Mouse (Mus musculus) heart, embryonic 14.5 days (tissue): ENCODE results near the gene N4bp2l1. TPM values are rescaled to one million over a fixed set of nuclear protein-coding genes. Genes with fewer than 3 reads are reported as not detected.
A peak's percentile ranks its signal among the peaks of the same experiment; 100 is the strongest.

Experiments
- ATAC-seq: fragments of 200-750 bp; cut with Nextera tagmentation; 2 replicates; pipeline ENCODE4 v1.8.0; 2017; ENCODE audit warnings: low read depth, moderate TSS enrichment; ENCODE audit not compliant: insufficient number of reproducible peaks, insufficient read depth, low FRiP score
- H3K27ac ChIP-seq, 2 experiments: fragments of 200-500 bp in 1 of 2; fragments of 300-500 bp in 1 of 2; sonication (generic) in 1 of 2; replicated peaks in 1 of 2; 2 replicates each; pipeline ENCODE4 v1.5.1; 2012 to 2014; ENCODE audit warnings: low read depth in 2 of 2, low read length in 2 of 2, control low read depth in 1 of 2, mild to moderate bottlenecking in 1 of 2, mixed read lengths in 1 of 2; ENCODE audit not compliant: control insufficient read depth in 1 of 2, insufficient read depth in 1 of 2
- H3K27me3 ChIP-seq: fragments of 300-500 bp; sonication (generic); 2 replicates; pipeline ENCODE4 v1.6.1; 2014; ENCODE audit warnings: mild to moderate bottlenecking, low read length, control low read depth; ENCODE audit not compliant: control insufficient read depth, insufficient read depth
- H3K36me3 ChIP-seq: fragments of 300-500 bp; sonication (generic); 2 replicates; pipeline ENCODE4 v1.6.1; 2014; ENCODE audit warnings: mild to moderate bottlenecking, control low read depth, low read length, mixed read lengths; ENCODE audit not compliant: control insufficient read depth, insufficient read depth
- H3K4me1 ChIP-seq, 2 experiments: fragments of 200-500 bp in 1 of 2; fragments of 300-500 bp in 1 of 2; sonication (generic) in 1 of 2; 2 replicates each; pipeline ENCODE4 v1.6.1; 2012 to 2014; ENCODE audit warnings: low read length in 2 of 2, control low read depth in 1 of 2, mixed read lengths in 1 of 2; ENCODE audit not compliant: control insufficient read depth in 2 of 2, insufficient read depth in 2 of 2
- H3K4me2 ChIP-seq: fragments of 300-500 bp; sonication (generic); 2 replicates; pipeline ENCODE4 v1.6.1; 2014; ENCODE audit warnings: mild to moderate bottlenecking, low read length
- H3K4me3 ChIP-seq, 2 experiments: fragments of 200-500 bp in 1 of 2; fragments of 300-500 bp in 1 of 2; sonication (generic) in 1 of 2; 2 replicates each; pipeline ENCODE4 v1.5.1; 2012 to 2014; ENCODE audit warnings: low read length in 2 of 2, mild to moderate bottlenecking in 2 of 2, control low read depth in 1 of 2, low read depth in 1 of 2, moderate library complexity in 1 of 2; ENCODE audit not compliant: control insufficient read depth in 1 of 2, insufficient read depth in 1 of 2
- H3K9ac ChIP-seq: fragments of 300-500 bp; sonication (generic); 2 replicates; pipeline ENCODE4 v1.6.1; 2014; ENCODE audit warnings: mild to moderate bottlenecking, low read length
- H3K9me3 ChIP-seq: fragments of 300-500 bp; sonication (generic); 2 replicates; pipeline ENCODE4 v1.6.1; 2016; ENCODE audit warnings: low read length, control low read depth; ENCODE audit not compliant: control insufficient read depth
- WGBS: fragments of 180-500 bp; shearing (Covaris S2); extraction: QIAGEN DNeasy Blood & Tissue Kit; methylation state at CpG from one replicate; pipeline ENCODE4 v1.1.7; 2014; 5-methylcytosine and 5-hydroxymethylcytosine counted together
- polyA plus RNA-seq: library from polyadenylated mRNA; unstranded; fragments of >200 nt; fragmentation: Nextera tagmentation; extraction: Ambion mirVana; gene quantifications from 2 replicates; pipeline ENCODE4 v1.2.1, GENCODE M21; 2014

The N4bp2l1 gene
- polyA plus RNA-seq, 1 experiment from 2014 or later, result 3.6 TPM

GRCm38 (mm10) chr5:150560851-150561250 lies 36.1 kb downstream of the N4bp2l1 start:
- Histone ChIP-seq H3K9ac (no peak overlapping the region), H3K4me1 (peaks cover 0 to 12% of the 10 kb centered on the region in 2 experiments; a peak in 2 of 4 replicates), H3K27me3 (no peaks in the 10 kb centered on the region), H3K27ac (no peak overlapping the region), H3K4me3 (no peak overlapping the region), H3K4me2 (no peak overlapping the region), H3K9me3 (no peaks in the 10 kb centered on the region), H3K36me3 (peaks cover 65% of the 10 kb centered on the region)
- 94% methylated on average over 5 of the region's 5 CpGs for WGBS
- ATAC-seq, result no peak

DNA sequence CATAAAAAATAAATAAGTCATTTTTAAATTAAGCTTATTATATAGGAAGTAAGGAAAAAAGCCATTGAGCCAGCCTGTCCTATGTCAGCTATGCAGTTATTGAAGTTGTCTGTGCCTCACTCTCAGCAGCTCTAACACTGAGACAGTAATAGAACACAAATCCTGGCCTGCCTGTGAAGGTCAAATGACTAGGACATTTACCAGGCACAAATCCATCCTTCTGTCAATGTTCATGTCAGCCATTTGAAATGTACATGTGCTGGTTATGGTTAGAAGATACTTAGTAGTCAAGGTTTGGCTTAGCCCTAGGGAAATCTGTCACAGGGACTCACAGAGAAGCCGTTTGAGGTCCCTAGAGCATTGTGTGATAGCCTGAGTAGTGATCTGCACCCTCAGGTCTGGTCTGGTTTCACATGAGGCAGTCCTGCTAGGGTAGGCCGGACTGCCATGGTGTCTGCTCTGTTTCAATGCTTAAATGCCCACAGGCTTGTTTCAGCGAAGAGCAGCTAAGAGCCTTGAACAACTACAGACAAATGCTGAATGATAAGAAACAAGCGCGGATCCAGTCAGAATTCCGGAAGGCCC lies 37.4 kb downstream of the N4bp2l1 start:
- H3K4me1 ChIP-seq, result peaks cover 0 to 12% of the 10 kb centered on the region in 2 experiments; a peak in 2 of 4 replicates
- H3K4me2 ChIP-seq, result no peak overlapping the region
- peaks cover 72% of the 10 kb centered on the region for H3K36me3 ChIP-seq
- WGBS, result 45% methylated on average over 6 of the region's 6 CpGs
- H3K27ac ChIP-seq, result peak overlapping the region; percentile 76 to 81
- 0 out of 2 replicates have a peak, but pooled peaks have one; percentile 21 for ATAC-seq
- H3K9ac ChIP-seq, result no peak overlapping the region
- H3K27me3 ChIP-seq, result no peaks in the 10 kb centered on the region
- H3K9me3 ChIP-seq, result no peaks in the 10 kb centered on the region
- H3K4me3 ChIP-seq, result no peak overlapping the region

- H3K9me3 ChIP-seq, result no peaks in the 10 kb centered on the region
- H3K27me3 ChIP-seq, result no peaks in the 10 kb centered on the region
- H3K27ac ChIP-seq, result no peak overlapping the region
- no peak overlapping the region for H3K4me2 ChIP-seq
- WGBS, result 68% methylated on average over 3 of the region's 3 CpGs
- H3K36me3 ChIP-seq, result peaks cover 69% of the 10 kb centered on the region
- no peak overlapping the region for H3K4me3 ChIP-seq
- H3K9ac ChIP-seq, result no peak overlapping the region
- no peaks in the 10 kb centered on the region for H3K4me1 ChIP-seq
- ATAC-seq, result no peak
Measured at GRCm38 (mm10) chr5:150551637-150552036, 45.4 kb downstream of the N4bp2l1 start.

GRCm38 (mm10) chr5:150543184-150543583 lies 53.8 kb downstream of the N4bp2l1 start:
- Histone ChIP-seq H3K9me3 (no peaks in the 10 kb centered on the region), H3K27ac (no peak overlapping the region), H3K36me3 (peaks cover 25% of the 10 kb centered on the region), H3K4me2 (no peak overlapping the region), H3K4me3 (no peak overlapping the region), H3K27me3 (no peaks in the 10 kb centered on the region), H3K9ac (no peak overlapping the region), H3K4me1 (no peaks in the 10 kb centered on the region)
- no peak for ATAC-seq
- WGBS, result 80% methylated on average over 2 of the region's 2 CpGs

- Histone ChIP-seq H3K27me3 (no peaks in the 10 kb centered on the region), H3K4me1 (no peaks in the 10 kb centered on the region), H3K4me3 (no peak overlapping the region), H3K9me3 (no peaks in the 10 kb centered on the region), H3K36me3 (peaks cover 38% of the 10 kb centered on the region), H3K4me2 (no peak overlapping the region), H3K27ac (no peak overlapping the region), H3K9ac (no peak overlapping the region)
- no peak for ATAC-seq
- WGBS, result 96% methylated on average over 1 of the region's 1 CpGs
Measured at GRCm38 (mm10) chr5:150541302-150541701, 55.7 kb downstream of the N4bp2l1 start.

DNA sequence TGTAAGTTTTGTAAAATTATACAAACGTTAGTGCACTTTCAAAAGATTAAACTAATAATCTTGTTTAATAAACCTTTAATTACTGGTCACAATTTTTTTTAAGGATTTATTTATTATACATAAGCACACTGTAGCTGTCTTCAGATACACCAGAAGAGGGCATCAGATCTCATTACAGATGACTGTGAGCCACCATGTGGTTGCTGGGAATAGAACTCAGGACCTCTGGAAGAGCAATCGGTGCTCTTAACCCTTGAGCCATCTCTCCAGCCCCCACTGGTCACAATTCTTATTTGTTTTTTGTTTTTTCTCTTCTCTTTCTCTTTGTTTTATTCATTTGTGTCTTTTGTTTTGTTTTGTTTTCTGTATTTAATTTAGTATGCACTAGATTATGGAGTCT lies 71.7 kb downstream of the N4bp2l1 start:
- 76% methylated on average over 2 of the region's 2 CpGs for WGBS
- no peak for ATAC-seq
- Histone ChIP-seq H3K4me1 (peaks cover 0 to 2% of the 10 kb centered on the region in 2 experiments; a peak in 1 of 4 replicates), H3K4me2 (no peak overlapping the region), H3K27ac (no peak overlapping the region), H3K27me3 (no peaks in the 10 kb centered on the region), H3K36me3 (0 out of 2 replicates have a peak, but pooled peaks cover 3% of the 10 kb centered on the region), H3K9me3 (no peaks in the 10 kb centered on the region), H3K9ac (no peak overlapping the region), H3K4me3 (no peak overlapping the region)

DNA sequence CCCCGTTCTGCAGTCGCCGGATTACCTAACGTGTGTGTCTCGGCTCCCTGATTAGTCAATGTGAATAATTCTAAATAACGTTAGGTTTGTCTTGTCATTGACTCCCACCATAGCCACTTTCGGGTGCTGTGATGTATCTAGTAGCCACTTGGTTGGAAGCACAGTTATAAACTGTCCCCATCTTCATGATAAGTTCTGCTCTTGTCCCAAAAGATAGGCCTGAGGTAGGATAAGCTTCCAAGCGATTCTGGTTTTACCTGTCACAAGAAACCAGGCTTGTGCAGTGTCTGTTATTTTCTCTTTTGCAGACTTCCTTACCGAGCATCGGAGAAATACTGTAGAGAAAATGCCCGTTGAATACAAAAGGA lies 74.1 kb downstream of the N4bp2l1 start:
- ATAC-seq, result 0 out of 2 replicates have a peak, but pooled peaks have one; percentile 18
- H3K4me3 ChIP-seq, result peak overlapping the region; percentile 83 to 89
- WGBS, result 7% methylated on average over 11 of the region's 11 CpGs

More for the DNA sequence above, 74.1 kb downstream of the N4bp2l1 start:
- Histone ChIP-seq H3K27me3 (no peaks in the 10 kb centered on the region), H3K27ac (peak overlapping the region in 1 of 2 experiments; percentile 72; a peak in 2 of 4 replicates), H3K4me2 (peak overlapping the region; percentile 86), H3K4me1 (peaks cover 0 to 2% of the 10 kb centered on the region in 2 experiments; a peak in 1 of 4 replicates), H3K9ac (peak overlapping the region; percentile 96), H3K36me3 (0 out of 2 replicates have a peak, but pooled peaks cover 3% of the 10 kb centered on the region), H3K9me3 (no peaks in the 10 kb centered on the region)
